Mouse (Mus musculus): ENCODE data around the gene Gm28308. TPM values are rescaled to one million over a fixed set of nuclear protein-coding genes. Genes with fewer than 3 reads are reported as not detected.
A peak's percentile ranks its signal among the peaks of the same experiment; 100 is the strongest.

Gm28308 gene
- polyA plus RNA-seq, 1 experiment = not detected

GRCm38 (mm10) chr6:52179690-52180089 lies 33.4 kb downstream of the Gm28308 start:
- H3K4me3 ChIP-seq (replicated peaks) = no peak overlapping the region
- TF ChIP-seq FLI1 (IDR thresholded peaks at IDR 0.05; ENCODE audit: low read length) (no peak), GATA1 (IDR thresholded peaks at IDR 0.05; ENCODE audit: borderline replicate concordance, low read length) (no peak)
- H3K36me3 ChIP-seq (replicated peaks; ENCODE audit: low read length) = no peaks in the 10 kb centered on the region
- H3K4me1 ChIP-seq = no peaks in the 10 kb centered on the region
- peaks cover 56% of the 10 kb centered on the region for H3K27me3 ChIP-seq (replicated peaks)
- peaks cover 22% of the 10 kb centered on the region for H3K9me3 ChIP-seq

GRCm38 (mm10) chr6:52178918-52179665 lies 34.0 kb downstream of the Gm28308 start:
- Histone ChIP-seq H3K4me1 (no peaks in the 10 kb centered on the region), H3K9me3 (peaks cover 22% of the 10 kb centered on the region), H3K36me3 (replicated peaks; ENCODE audit: low read length) (no peaks in the 10 kb centered on the region), H3K27me3 (replicated peaks) (peaks cover 51% of the 10 kb centered on the region), H3K4me3 (replicated peaks) (no peak overlapping the region)
- TF ChIP-seq GATA1 (IDR thresholded peaks at IDR 0.05; ENCODE audit: borderline replicate concordance, low read length) = no peak
- TF ChIP-seq FLI1 (IDR thresholded peaks at IDR 0.05; ENCODE audit: low read length) = no peak

- peaks cover 45% of the 10 kb centered on the region for H3K27me3 ChIP-seq (replicated peaks)
- peaks cover 22% of the 10 kb centered on the region for H3K9me3 ChIP-seq
- H3K36me3 ChIP-seq (replicated peaks; ENCODE audit: low read length) = no peaks in the 10 kb centered on the region
- no peaks in the 10 kb centered on the region for H3K4me1 ChIP-seq
- no peak for TF ChIP-seq GATA1 (IDR thresholded peaks at IDR 0.05; ENCODE audit: borderline replicate concordance, low read length)
- no peak overlapping the region for H3K4me3 ChIP-seq (replicated peaks)
Measured at GRCm38 (mm10) chr6:52177806-52178205, 35.3 kb downstream of the Gm28308 start.

- Histone ChIP-seq H3K9me3 (peaks cover 28% of the 10 kb centered on the region), H3K27me3 (replicated peaks) (peaks cover 49% of the 10 kb centered on the region), H3K36me3 (replicated peaks; ENCODE audit: low read length) (no peaks in the 10 kb centered on the region), H3K4me3 (replicated peaks) (no peak within 1 kb of the TSS), H3K4me1 (no peaks in the 10 kb centered on the region)
- TF ChIP-seq GATA1 (IDR thresholded peaks at IDR 0.05; ENCODE audit: borderline replicate concordance, low read length) (no peak), FLI1 (IDR thresholded peaks at IDR 0.05; ENCODE audit: low read length) (no peak)
Measured at GRCm38 (mm10) chr6:52177061-52177735, 35.9 kb downstream of the Gm28308 start, which contains the start of gene 5730596B20Rik. Gene 5730596B20Rik, plus strand, starts transcription at chr6:52177498.

GRCm38 (mm10) chr6:52176391-52176790 lies 36.7 kb downstream of the Gm28308 start:
- Histone ChIP-seq H3K4me1 (no peaks in the 10 kb centered on the region), H3K9me3 (peaks cover 29% of the 10 kb centered on the region), H3K36me3 (replicated peaks; ENCODE audit: low read length) (no peaks in the 10 kb centered on the region), H3K4me3 (replicated peaks) (no peak overlapping the region), H3K27me3 (replicated peaks) (peaks cover 52% of the 10 kb centered on the region)
- TF ChIP-seq FLI1 (IDR thresholded peaks at IDR 0.05; ENCODE audit: low read length) (no peak), GATA1 (IDR thresholded peaks at IDR 0.05; ENCODE audit: borderline replicate concordance, low read length) (no peak)

- no peak overlapping the region for H3K4me3 ChIP-seq (replicated peaks)
- H3K27me3 ChIP-seq (replicated peaks) = peaks cover 53% of the 10 kb centered on the region
- peaks cover 1% of the 10 kb centered on the region; the same call in 1 of the 2 replicates for H3K4me1 ChIP-seq
- TF ChIP-seq FLI1 (IDR thresholded peaks at IDR 0.05; ENCODE audit: low read length) = no peak
- no peak for TF ChIP-seq GATA1 (IDR thresholded peaks at IDR 0.05; ENCODE audit: borderline replicate concordance, low read length)
- peaks cover 29% of the 10 kb centered on the region for H3K9me3 ChIP-seq
- no peaks in the 10 kb centered on the region for H3K36me3 ChIP-seq (replicated peaks; ENCODE audit: low read length)
Measured at GRCm38 (mm10) chr6:52175864-52176263, 37.3 kb downstream of the Gm28308 start.

- TF ChIP-seq GATA1 (IDR thresholded peaks at IDR 0.05; ENCODE audit: borderline replicate concordance, low read length) = no peak
- TF ChIP-seq FLI1 (IDR thresholded peaks at IDR 0.05; ENCODE audit: low read length) = no peak
- H3K27me3 ChIP-seq (replicated peaks) = peaks cover 55% of the 10 kb centered on the region
Measured at GRCm38 (mm10) chr6:52174968-52175751, 38.0 kb downstream of the Gm28308 start.

GRCm38 (mm10) chr6:52173648-52174047 lies 39.5 kb downstream of the Gm28308 start:
- peaks cover 47% of the 10 kb centered on the region for H3K27me3 ChIP-seq (replicated peaks)

More at GRCm38 (mm10) chr6:52174968-52175751, 38.0 kb downstream of the Gm28308 start:
- Histone ChIP-seq H3K9me3 (peaks cover 29% of the 10 kb centered on the region), H3K4me1 (peaks cover 5% of the 10 kb centered on the region; the same call in 1 of the 2 replicates), H3K36me3 (replicated peaks; ENCODE audit: low read length) (no peaks in the 10 kb centered on the region), H3K4me3 (replicated peaks) (no peak overlapping the region)

GRCm38 (mm10) chr6:52172501-52172900 lies 40.6 kb downstream of the Gm28308 start:
- Histone ChIP-seq H3K9me3 (peaks cover 34% of the 10 kb centered on the region), H3K4me3 (replicated peaks) (peak overlapping the region; percentile 71), H3K36me3 (replicated peaks; ENCODE audit: low read length) (no peaks in the 10 kb centered on the region), H3K27me3 (replicated peaks) (peaks cover 48% of the 10 kb centered on the region), H3K4me1 (peaks cover 5% of the 10 kb centered on the region; the same call in 1 of the 2 replicates)
- no peak for TF ChIP-seq FLI1 (IDR thresholded peaks at IDR 0.05; ENCODE audit: low read length)
- TF ChIP-seq GATA1 (IDR thresholded peaks at IDR 0.05; ENCODE audit: borderline replicate concordance, low read length) = no peak

More at GRCm38 (mm10) chr6:52173648-52174047, 39.5 kb downstream of the Gm28308 start:
- Histone ChIP-seq H3K4me1 (peaks cover 5% of the 10 kb centered on the region; the same call in 1 of the 2 replicates), H3K36me3 (replicated peaks; ENCODE audit: low read length) (no peaks in the 10 kb centered on the region), H3K4me3 (replicated peaks) (no peak overlapping the region), H3K9me3 (peaks cover 30% of the 10 kb centered on the region)
- no peak for TF ChIP-seq FLI1 (IDR thresholded peaks at IDR 0.05; ENCODE audit: low read length)
- no peak for TF ChIP-seq GATA1 (IDR thresholded peaks at IDR 0.05; ENCODE audit: borderline replicate concordance, low read length)
